Mouse (Mus musculus) spleen, postnatal 10 days (tissue): ENCODE measurements around the gene Enam.
"Not testable (repeated sequence)": the region's sequence is repeated elsewhere in the genome, so short reads cannot be mapped to it uniquely, and the experiment has no call there.

Experiments used
- DNase-seq, 2 experiments: peaks; one replicate each; pipeline ENCODE4 v3.0.0; 2021 to 2022; ENCODE audit warnings: low spot score in 2 of 2

Enam gene

GRCm38 (mm10) chr5:88487675-88488074, at the start of gene Enam:
Enam (plus strand) TSS chr5:88487975.
- DNase-seq: no peak

- no peak for DNase-seq
Observed at GRCm38 (mm10) chr5:88455691-88456090, 32.1 kb upstream of the Enam start, which contains the start of gene Ambn. Ambn (plus strand) TSS chr5:88455991.

- no peak for DNase-seq
Observed at GRCm38 (mm10) chr5:88467471-88467870, 20.3 kb upstream of the Enam start.

- DNase-seq: no peak
Observed at GRCm38 (mm10) chr5:88468807-88469704, 18.7 kb upstream of the Enam start.

GRCm38 (mm10) chr5:88489004-88489403, 1.2 kb downstream of the Enam start:
- no peak for DNase-seq

- DNase-seq: no peak
Observed at GRCm38 (mm10) chr5:88491111-88491510, 3.3 kb downstream of the Enam start.

GRCm38 (mm10) chr5:88499781-88500180, 12.0 kb downstream of the Enam start:
- DNase-seq: no peak

GRCm38 (mm10) chr5:88508555-88508954, 20.8 kb downstream of the Enam start:
- no peak for DNase-seq

- no peak for DNase-seq
Observed at GRCm38 (mm10) chr5:88508990-88509389, 21.2 kb downstream of the Enam start.

- DNase-seq: peak in 1 of 2 experiments; percentile 33
Observed at GRCm38 (mm10) chr5:88519232-88519631, 31.5 kb downstream of the Enam start.

- DNase-seq: no peak
Observed at GRCm38 (mm10) chr5:88527657-88528056, 39.9 kb downstream of the Enam start, which contains the start of gene Jchain. Jchain (minus strand) TSS chr5:88527891.

- no peak for DNase-seq
Observed at GRCm38 (mm10) chr5:88530908-88531307, 43.1 kb downstream of the Enam start.

- DNase-seq: no peak
Observed at GRCm38 (mm10) chr5:88534697-88535096, 46.9 kb downstream of the Enam start.

- DNase-seq: no peak
Observed at GRCm38 (mm10) chr5:88540845-88541244, 53.1 kb downstream of the Enam start.

GRCm38 (mm10) chr5:88542651-88543282, 55.0 kb downstream of the Enam start:
- DNase-seq: peak in 1 of 2 experiments; percentile 35

GRCm38 (mm10) chr5:88544411-88544810, 56.6 kb downstream of the Enam start:
- not testable (repeated sequence) for DNase-seq

GRCm38 (mm10) chr5:88545536-88545935, 57.8 kb downstream of the Enam start:
- DNase-seq: no peak

GRCm38 (mm10) chr5:88553271-88554085, 65.7 kb downstream of the Enam start:
- DNase-seq: no peak

- peak; percentile 93 to 94 for DNase-seq
Observed at GRCm38 (mm10) chr5:88554086-88554886, 66.5 kb downstream of the Enam start, which contains the start of gene Utp3. Utp3 (plus strand) TSS chr5:88554462.
